Mouse (Mus musculus): ENCODE measurements around the gene Zfyve21. TPM values are rescaled to one million over a fixed set of nuclear protein-coding genes. Genes with fewer than 3 reads are reported as not detected.
A peak's percentile ranks its signal among the peaks of the same experiment; 100 is the strongest.

Zfyve21 gene
- polyA plus RNA-seq, 1 experiment from 2014 or later: 117 TPM

DNA sequence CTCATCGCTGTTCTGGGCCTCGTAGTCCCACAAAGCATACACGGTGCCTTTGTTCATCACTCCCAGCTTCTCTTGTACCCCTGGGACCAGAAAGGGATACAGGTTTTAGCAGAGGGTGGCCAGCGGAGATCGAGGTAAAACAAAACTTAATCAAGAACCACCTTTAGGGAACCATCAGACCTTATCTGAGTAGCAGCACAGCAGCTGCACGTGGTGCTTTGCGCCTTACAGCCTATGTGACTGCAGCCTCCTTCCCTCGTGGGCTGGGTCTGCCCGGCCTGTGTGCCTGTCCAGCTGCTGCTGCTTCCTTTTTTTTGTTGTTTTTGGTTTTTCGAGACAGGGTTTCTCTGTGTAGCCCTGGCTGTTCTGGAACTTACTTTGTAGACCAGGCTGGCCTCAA is 16.4 kb downstream of the Zfyve21 start:
- Histone ChIP-seq H3K4me3 (replicated peaks; ENCODE audit: low read depth, low read length) (no peak overlapping the region), H3K27me3 (ENCODE audit: insufficient read depth, low read length) (no peaks in the 10 kb centered on the region), H3K9ac (ENCODE audit: low read depth, low read length) (no peak overlapping the region), H3K4me1 (replicated peaks; ENCODE audit: insufficient read depth, low read length) (no peaks in the 10 kb centered on the region), H3K9me3 (replicated peaks; ENCODE audit: low read length) (no peaks in the 10 kb centered on the region), H3K4me2 (ENCODE audit: low read length) (no peak overlapping the region), H3K27ac (no peak overlapping the region), H3K36me3 (ENCODE audit: insufficient read depth, low read length) (peaks cover 87% of the 10 kb centered on the region)
- ATAC-seq (replicated peaks; ENCODE audit: low FRiP score, low read depth): no peak
- no peak for TF ChIP-seq CTCF (IDR thresholded peaks at IDR 0.05; ENCODE audit: low read depth)
- DNase-seq (ENCODE audit: low spot score): no peak
- WGBS: 88% methylated on average over 10 of the region's 10 CpGs

DNA sequence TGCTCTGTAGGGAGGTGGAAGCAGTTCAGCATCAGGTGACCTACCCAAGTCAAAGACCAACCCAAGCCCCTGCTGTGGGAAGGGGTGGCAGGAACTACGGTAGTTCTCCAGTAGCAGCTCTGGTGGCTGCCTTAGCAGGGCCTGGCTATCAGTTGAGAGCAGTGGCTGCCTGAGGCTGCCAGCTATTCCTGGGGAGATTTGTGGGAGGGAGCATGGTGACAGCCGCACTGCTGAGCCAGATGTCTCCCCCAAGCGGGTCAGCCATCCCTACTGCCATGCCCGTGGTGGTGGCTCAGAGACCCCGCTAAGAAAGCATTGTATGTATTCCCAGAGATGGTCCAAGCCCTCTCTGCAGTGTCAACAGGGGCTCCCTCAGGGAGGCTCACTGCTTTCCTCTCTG is 18.7 kb downstream of the Zfyve21 start:
- H3K4me3 ChIP-seq (replicated peaks; ENCODE audit: low read depth, low read length): no peak overlapping the region
- no peaks in the 10 kb centered on the region for H3K27me3 ChIP-seq (ENCODE audit: insufficient read depth, low read length)
- no peak overlapping the region for H3K27ac ChIP-seq
- WGBS: 78% methylated on average over 5 of the region's 5 CpGs
- H3K4me1 ChIP-seq (replicated peaks; ENCODE audit: insufficient read depth, low read length): no peaks in the 10 kb centered on the region
- no peak overlapping the region for H3K9ac ChIP-seq (ENCODE audit: low read depth, low read length)
- H3K4me2 ChIP-seq (ENCODE audit: low read length): no peak overlapping the region
- no peak for TF ChIP-seq CTCF (IDR thresholded peaks at IDR 0.05; ENCODE audit: low read depth)
- DNase-seq (ENCODE audit: low spot score) (no peak), ATAC-seq (replicated peaks; ENCODE audit: low FRiP score, low read depth) (no peak)
- H3K9me3 ChIP-seq (replicated peaks; ENCODE audit: low read length): no peaks in the 10 kb centered on the region
- H3K36me3 ChIP-seq (ENCODE audit: insufficient read depth, low read length): peaks cover 80% of the 10 kb centered on the region

DNA sequence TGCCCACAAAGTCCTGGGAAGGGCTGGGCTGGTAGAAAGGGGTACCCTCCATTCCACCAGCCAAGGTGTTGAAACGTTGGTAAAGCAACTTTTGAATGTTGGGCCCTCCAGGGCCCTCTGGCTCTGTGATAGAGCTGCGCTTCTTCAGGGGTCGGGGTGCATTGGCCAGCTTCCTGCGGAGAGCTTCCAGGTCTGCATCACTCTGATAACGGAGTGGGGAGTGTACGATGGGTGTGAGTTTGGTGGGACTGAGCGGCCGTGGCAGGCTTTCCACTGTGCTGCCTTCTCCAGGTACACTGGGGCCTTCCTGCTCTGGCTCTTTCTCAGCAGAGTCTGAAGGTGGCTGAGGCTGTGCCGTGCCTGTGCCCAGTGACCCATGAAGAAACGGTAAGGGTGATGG is 19.5 kb downstream of the Zfyve21 start:
- H3K4me3 ChIP-seq (replicated peaks; ENCODE audit: low read depth, low read length): no peak overlapping the region
- H3K9me3 ChIP-seq (replicated peaks; ENCODE audit: low read length): no peaks in the 10 kb centered on the region
- H3K4me1 ChIP-seq (replicated peaks; ENCODE audit: insufficient read depth, low read length): no peaks in the 10 kb centered on the region
- H3K36me3 ChIP-seq (ENCODE audit: insufficient read depth, low read length): peaks cover 79% of the 10 kb centered on the region
- H3K27me3 ChIP-seq (ENCODE audit: insufficient read depth, low read length): no peaks in the 10 kb centered on the region
- no peak overlapping the region for H3K4me2 ChIP-seq (ENCODE audit: low read length)
- WGBS: 81% methylated on average over 10 of the region's 10 CpGs
- no peak for TF ChIP-seq CTCF (IDR thresholded peaks at IDR 0.05; ENCODE audit: low read depth)
- H3K27ac ChIP-seq: no peak overlapping the region
- DNase-seq (ENCODE audit: low spot score) (no peak), ATAC-seq (replicated peaks; ENCODE audit: low FRiP score, low read depth) (no peak)
- no peak overlapping the region for H3K9ac ChIP-seq (ENCODE audit: low read depth, low read length)

DNA sequence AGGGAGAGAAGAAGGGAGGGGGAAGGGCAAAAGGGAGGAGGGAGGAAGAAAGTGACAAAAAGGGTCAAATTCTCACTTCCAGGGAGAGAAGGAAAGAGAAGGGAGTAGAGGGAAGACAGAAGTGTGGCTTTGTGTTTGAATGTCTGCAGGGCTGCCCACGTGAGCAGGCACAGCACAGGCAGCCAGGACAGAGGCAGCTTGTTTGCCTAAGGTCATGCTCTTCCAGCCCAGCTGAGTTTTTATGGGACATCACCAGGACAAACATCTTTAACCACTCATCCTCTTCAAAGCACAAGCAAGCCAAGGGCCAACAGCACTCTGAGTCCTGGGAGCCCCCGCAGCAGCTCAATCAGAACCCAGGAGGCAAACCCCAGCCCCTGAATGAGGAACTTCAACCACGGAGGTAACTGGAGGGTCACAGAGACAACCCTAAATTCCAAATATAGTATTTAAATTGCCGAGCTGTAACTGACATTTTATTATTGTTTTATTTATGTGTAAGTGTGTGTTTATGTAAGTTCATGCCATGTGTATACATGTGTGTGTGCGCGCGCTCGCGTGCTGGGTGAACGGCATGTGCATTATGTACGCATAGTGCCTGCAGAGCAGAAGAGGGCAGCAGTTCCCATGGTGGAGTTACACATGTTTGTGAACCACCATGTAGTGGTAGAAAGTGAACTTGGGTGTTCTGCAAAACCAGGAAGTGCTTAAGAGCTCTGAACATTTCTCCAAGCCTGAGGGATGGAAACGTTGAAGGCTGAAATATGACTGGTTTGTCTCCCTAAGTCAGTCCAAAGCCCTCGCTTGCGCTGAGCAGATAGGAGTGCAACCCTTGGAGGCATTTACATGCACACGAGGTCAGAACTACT is 28.8 kb downstream of the Zfyve21 start:
- ATAC-seq (replicated peaks; ENCODE audit: low FRiP score, low read depth): no peak
- Histone ChIP-seq H3K27me3 (ENCODE audit: insufficient read depth, low read length) (no peaks in the 10 kb centered on the region), H3K36me3 (ENCODE audit: insufficient read depth, low read length) (peaks cover 34% of the 10 kb centered on the region), H3K9ac (ENCODE audit: low read depth, low read length) (no peak overlapping the region), H3K4me2 (ENCODE audit: low read length) (no peak overlapping the region), H3K9me3 (replicated peaks; ENCODE audit: low read length) (no peaks in the 10 kb centered on the region), H3K4me1 (replicated peaks; ENCODE audit: insufficient read depth, low read length) (no peaks in the 10 kb centered on the region), H3K27ac (no peak overlapping the region), H3K4me3 (replicated peaks; ENCODE audit: low read depth, low read length) (no peak overlapping the region)
- no peak for DNase-seq (ENCODE audit: low spot score)
- peak; percentile 9; the same call in 1 of the 2 replicates for TF ChIP-seq CTCF (IDR thresholded peaks at IDR 0.05; ENCODE audit: low read depth)
- 66% methylated on average over 15 of the region's 15 CpGs for WGBS

DNA sequence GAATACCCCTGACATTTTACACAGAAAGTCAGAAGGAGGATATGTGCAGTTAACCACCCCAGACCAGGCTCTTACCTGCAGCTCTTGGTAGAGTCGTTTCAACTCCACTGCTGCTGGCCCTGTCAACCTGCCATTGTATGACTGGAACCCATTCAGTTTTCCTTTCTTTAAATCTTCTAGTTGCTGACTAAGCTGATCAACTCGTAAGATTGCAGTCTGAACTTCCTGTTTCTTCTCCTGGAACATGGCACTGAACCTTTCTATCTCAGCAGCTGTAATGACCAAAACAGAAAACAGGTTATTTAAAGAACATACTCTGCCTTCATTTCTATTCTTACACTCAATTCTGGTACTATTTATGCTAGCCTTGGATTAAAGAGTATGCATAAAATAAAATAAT is 29.5 kb downstream of the Zfyve21 start:
- H3K4me3 ChIP-seq (replicated peaks; ENCODE audit: low read depth, low read length): no peak overlapping the region
- H3K4me1 ChIP-seq (replicated peaks; ENCODE audit: insufficient read depth, low read length): no peaks in the 10 kb centered on the region
- ATAC-seq (replicated peaks; ENCODE audit: low FRiP score, low read depth) (no peak), DNase-seq (ENCODE audit: low spot score) (no peak)
- TF ChIP-seq CTCF (IDR thresholded peaks at IDR 0.05; ENCODE audit: low read depth): no peak
- no peak overlapping the region for H3K27ac ChIP-seq
- no peak overlapping the region for H3K4me2 ChIP-seq (ENCODE audit: low read length)
- 42% methylated on average over 2 of the region's 2 CpGs for WGBS
- H3K9ac ChIP-seq (ENCODE audit: low read depth, low read length): no peak overlapping the region
- H3K9me3 ChIP-seq (replicated peaks; ENCODE audit: low read length): no peaks in the 10 kb centered on the region
- peaks cover 28% of the 10 kb centered on the region for H3K36me3 ChIP-seq (ENCODE audit: insufficient read depth, low read length)
- no peaks in the 10 kb centered on the region for H3K27me3 ChIP-seq (ENCODE audit: insufficient read depth, low read length)

DNA sequence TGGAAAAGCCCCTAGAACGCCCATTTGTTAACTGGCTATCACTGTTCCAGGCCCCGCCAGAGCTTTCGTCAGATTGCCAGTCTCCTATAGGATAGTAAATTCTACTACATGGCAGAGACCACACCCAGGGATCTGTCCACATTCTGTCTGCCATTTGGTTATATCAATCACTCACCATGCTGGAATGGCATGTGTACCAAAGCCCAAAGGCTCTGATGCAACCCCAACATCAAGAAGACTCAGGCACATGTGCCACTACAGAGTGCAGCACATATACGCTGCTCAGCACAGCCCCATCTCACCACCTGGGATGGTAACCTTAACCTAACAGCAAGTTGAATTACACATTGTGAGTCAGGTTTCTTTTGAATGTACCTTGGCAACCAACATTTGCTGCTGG is 32.0 kb downstream of the Zfyve21 start:
- H3K9ac ChIP-seq (ENCODE audit: low read depth, low read length): no peak overlapping the region
- no peak overlapping the region for H3K4me2 ChIP-seq (ENCODE audit: low read length)
- no peak for TF ChIP-seq CTCF (IDR thresholded peaks at IDR 0.05; ENCODE audit: low read depth)
- H3K4me1 ChIP-seq (replicated peaks; ENCODE audit: insufficient read depth, low read length): no peaks in the 10 kb centered on the region
- H3K4me3 ChIP-seq (replicated peaks; ENCODE audit: low read depth, low read length): no peak overlapping the region
- DNase-seq (ENCODE audit: low spot score) (no peak), ATAC-seq (replicated peaks; ENCODE audit: low FRiP score, low read depth) (no peak)
- 94% methylated on average over 4 of the region's 4 CpGs for WGBS
- peaks cover 16% of the 10 kb centered on the region; the same call in 1 of the 2 replicates for H3K36me3 ChIP-seq (ENCODE audit: insufficient read depth, low read length)
- H3K27ac ChIP-seq: no peak overlapping the region
- H3K27me3 ChIP-seq (ENCODE audit: insufficient read depth, low read length): no peaks in the 10 kb centered on the region
- H3K9me3 ChIP-seq (replicated peaks; ENCODE audit: low read length): no peaks in the 10 kb centered on the region
